Mouse (Mus musculus): Measurements from ENCODE around the gene Tbc1d10a.

GRCm38 (mm10) chr11:4186486-4187317 is at the start of gene Tbc1d10a:
- TF ChIP-seq POLR2A (IDR thresholded peaks at IDR 0.05; ENCODE audit: insufficient read depth, low read length): peak; percentile 77
- no peak for TF ChIP-seq CTCF (IDR thresholded peaks at IDR 0.05; ENCODE audit: low read depth, low read length)
- no peak for TF ChIP-seq EP300 (IDR thresholded peaks at IDR 0.05; ENCODE audit: insufficient read depth, low read depth, low read length)
